Mouse (Mus musculus): Measurements from ENCODE around the gene Uggt2. TPM values are rescaled to one million over a fixed set of nuclear protein-coding genes. Genes with fewer than 3 reads are reported as not detected.

Gene Uggt2
- polyA plus RNA-seq, 1 experiment = 1.6 TPM

DNA sequence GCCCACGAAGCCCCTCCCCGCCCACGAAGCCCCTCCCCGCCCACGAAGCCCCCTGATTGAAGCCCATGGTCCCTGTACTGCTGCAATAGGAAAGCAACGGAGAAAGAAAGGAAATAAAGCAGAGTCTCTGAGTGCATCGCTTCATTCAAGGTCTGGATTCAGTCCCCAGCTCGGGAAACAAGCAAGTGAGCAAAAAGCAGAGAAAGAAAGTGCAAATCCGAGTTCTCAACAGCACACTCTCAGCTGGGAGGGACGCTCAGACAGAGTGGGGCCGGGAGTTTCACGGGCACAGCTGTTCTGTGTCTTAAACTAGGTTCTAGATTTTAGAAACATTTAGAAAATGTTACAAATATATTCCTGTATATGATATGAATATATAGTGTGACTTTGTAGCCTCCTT is 24.4 kb upstream of the Uggt2 start:
- H3K4me1 ChIP-seq (ENCODE audit: control insufficient read depth, insufficient read depth, low read length) = no peaks in the 10 kb centered on the region
- no peak overlapping the region for H3K4me3 ChIP-seq (replicated peaks; ENCODE audit: control insufficient read depth, low read depth, low read length)
- TF ChIP-seq POLR2A (IDR thresholded peaks at IDR 0.05; ENCODE audit: borderline replicate concordance, control insufficient read depth, low read depth, low read length) (no peak), CTCF (IDR thresholded peaks at IDR 0.05; ENCODE audit: control insufficient read depth, insufficient read depth, low read length) (no peak)
- WGBS = 6% methylated on average over 12 of the region's 12 CpGs
- no peak overlapping the region for H3K27ac ChIP-seq (ENCODE audit: control insufficient read depth, insufficient read depth, low read depth, low read length, poor library complexity)

DNA sequence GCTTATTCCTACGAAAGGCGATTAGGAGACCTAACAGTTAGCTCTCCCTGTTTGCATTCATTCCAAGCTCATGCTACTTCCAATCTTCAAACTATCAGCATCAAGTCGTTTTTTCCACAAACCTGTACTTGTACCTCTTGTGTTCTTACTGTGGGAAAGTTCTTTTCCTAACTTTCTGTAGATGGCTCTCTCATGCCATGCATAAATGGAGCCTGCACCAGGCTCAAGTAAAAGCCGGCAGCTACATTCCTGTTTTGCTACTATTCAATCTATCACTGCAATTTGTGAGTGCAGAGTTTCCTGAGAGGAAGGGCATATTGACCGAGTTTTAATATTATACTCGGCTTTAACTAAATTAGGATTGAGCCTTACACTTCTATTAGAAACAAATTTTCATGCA is 13.3 kb upstream of the Uggt2 start:
- no peak for TF ChIP-seq POLR2A (IDR thresholded peaks at IDR 0.05; ENCODE audit: borderline replicate concordance, control insufficient read depth, low read depth, low read length)
- TF ChIP-seq CTCF (IDR thresholded peaks at IDR 0.05; ENCODE audit: control insufficient read depth, insufficient read depth, low read length) = no peak
- 61% methylated on average over 6 of the region's 6 CpGs for WGBS
- H3K4me3 ChIP-seq (replicated peaks; ENCODE audit: control insufficient read depth, low read depth, low read length) = no peak overlapping the region
- no peak overlapping the region for H3K27ac ChIP-seq (ENCODE audit: control insufficient read depth, insufficient read depth, low read depth, low read length, poor library complexity)
- H3K4me1 ChIP-seq (ENCODE audit: control insufficient read depth, insufficient read depth, low read length) = no peaks in the 10 kb centered on the region

DNA sequence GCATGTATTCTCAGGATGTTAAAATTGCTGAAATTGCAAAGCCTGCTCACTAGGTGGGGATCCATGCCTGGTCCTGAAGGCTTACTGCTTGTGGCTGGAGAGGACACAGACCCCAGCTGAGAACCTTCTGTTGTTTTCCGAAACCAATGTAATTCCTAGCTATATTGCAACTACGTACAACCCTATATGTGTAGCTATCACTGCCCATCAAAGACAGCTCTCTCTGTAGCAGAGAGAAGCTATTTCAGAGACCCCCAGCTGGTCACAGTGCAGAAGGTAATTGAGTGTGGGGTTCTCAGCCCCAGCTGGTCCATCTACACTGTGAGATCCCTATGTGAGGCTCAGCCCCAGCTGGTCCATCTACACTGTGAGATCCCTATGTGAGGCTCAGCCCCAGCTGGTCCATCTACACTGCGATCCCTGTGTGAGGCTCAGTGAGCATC is 10.6 kb upstream of the Uggt2 start:
- no peak for TF ChIP-seq CTCF (IDR thresholded peaks at IDR 0.05; ENCODE audit: control insufficient read depth, insufficient read depth, low read length)
- TF ChIP-seq POLR2A (IDR thresholded peaks at IDR 0.05; ENCODE audit: borderline replicate concordance, control insufficient read depth, low read depth, low read length) = no peak
- Histone ChIP-seq H3K4me1 (ENCODE audit: control insufficient read depth, insufficient read depth, low read length) (no peaks in the 10 kb centered on the region), H3K4me3 (replicated peaks; ENCODE audit: control insufficient read depth, low read depth, low read length) (no peak overlapping the region), H3K27ac (ENCODE audit: control insufficient read depth, insufficient read depth, low read depth, low read length, poor library complexity) (no peak overlapping the region)
- 86% methylated on average over 3 of the region's 3 CpGs for WGBS

DNA sequence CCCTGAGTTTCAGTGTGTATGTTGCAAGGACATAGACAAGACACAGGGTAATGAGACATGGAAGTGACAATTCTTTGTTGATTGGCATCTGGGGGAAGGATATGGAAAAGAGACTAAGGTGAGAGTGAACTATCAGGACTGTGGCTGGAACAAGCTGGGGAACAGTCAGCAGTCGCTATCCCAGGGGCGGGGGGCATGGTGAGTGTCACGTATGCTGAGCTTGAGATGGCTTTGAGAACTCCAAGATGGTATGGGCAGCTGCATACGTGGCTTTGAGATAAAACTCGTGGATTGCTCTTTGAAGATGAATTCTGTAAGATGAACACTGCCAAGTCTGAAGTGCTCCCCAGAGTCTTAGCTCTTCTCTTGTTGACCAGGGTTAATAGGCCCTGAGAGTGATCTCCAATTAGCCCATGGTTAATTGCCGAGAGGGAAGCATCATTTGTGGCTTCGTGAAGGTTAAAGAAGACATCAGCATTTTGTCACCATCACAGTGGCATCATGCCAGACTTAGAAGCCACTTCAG is 9.6 kb upstream of the Uggt2 start:
- TF ChIP-seq POLR2A (IDR thresholded peaks at IDR 0.05; ENCODE audit: borderline replicate concordance, control insufficient read depth, low read depth, low read length) (no peak), CTCF (IDR thresholded peaks at IDR 0.05; ENCODE audit: control insufficient read depth, insufficient read depth, low read length) (no peak)
- H3K4me3 ChIP-seq (replicated peaks; ENCODE audit: control insufficient read depth, low read depth, low read length) = no peak overlapping the region

DNA sequence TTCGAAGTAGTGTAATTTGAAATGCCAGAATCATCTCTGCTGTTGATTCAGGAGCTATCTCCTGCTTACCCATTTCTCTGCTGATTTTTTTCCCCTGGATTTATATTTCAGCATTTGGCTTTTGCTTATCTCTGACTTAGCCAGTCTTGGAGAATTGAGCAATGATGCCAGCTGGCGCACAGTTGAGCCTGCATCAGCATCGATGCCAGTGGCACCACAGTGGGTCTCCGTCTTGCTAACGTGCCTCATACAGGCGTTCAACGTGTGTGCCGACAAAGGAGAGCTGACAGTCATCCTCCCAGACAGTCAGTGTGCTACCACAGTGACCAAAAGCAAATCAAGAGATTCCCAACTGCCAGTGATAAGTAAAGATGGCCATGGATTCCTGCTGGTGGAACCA is 8.4 kb upstream of the Uggt2 start:
- H3K4me3 ChIP-seq (replicated peaks; ENCODE audit: control insufficient read depth, low read depth, low read length) = no peak overlapping the region
- no peaks in the 10 kb centered on the region for H3K4me1 ChIP-seq (ENCODE audit: control insufficient read depth, insufficient read depth, low read length)
- no peak overlapping the region for H3K27ac ChIP-seq (ENCODE audit: control insufficient read depth, insufficient read depth, low read depth, low read length, poor library complexity)
- no peak for TF ChIP-seq CTCF (IDR thresholded peaks at IDR 0.05; ENCODE audit: control insufficient read depth, insufficient read depth, low read length)
- WGBS = 87% methylated on average over 8 of the region's 8 CpGs

More for the DNA sequence above, 9.6 kb upstream of the Uggt2 start:
- Histone ChIP-seq H3K4me1 (ENCODE audit: control insufficient read depth, insufficient read depth, low read length) (no peaks in the 10 kb centered on the region), H3K27ac (ENCODE audit: control insufficient read depth, insufficient read depth, low read depth, low read length, poor library complexity) (no peak overlapping the region)
- 71% methylated on average over 7 of the region's 7 CpGs for WGBS

DNA sequence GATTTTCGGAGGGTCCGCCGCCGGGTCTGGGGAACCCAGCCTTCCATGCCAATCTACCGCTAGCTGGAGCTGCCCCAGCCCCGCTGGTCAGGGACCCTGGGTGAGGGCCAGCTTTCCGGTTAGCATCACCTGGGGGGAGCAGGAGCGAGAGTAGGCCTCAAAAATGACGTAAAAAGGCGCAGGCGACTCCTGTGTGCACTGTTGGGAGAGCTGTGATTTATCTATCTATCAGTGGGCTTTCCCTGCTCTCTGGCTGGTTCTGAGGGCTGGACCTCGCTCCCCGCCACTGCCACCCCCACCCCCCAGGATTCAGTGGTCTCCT is 301 bp upstream of the Uggt2 start:
- no peak overlapping the region for H3K27ac ChIP-seq (ENCODE audit: control insufficient read depth, insufficient read depth, low read depth, low read length, poor library complexity)
- H3K4me3 ChIP-seq (replicated peaks; ENCODE audit: control insufficient read depth, low read depth, low read length) = no peak overlapping the region
- WGBS = 18% methylated on average over 13 of the region's 13 CpGs

DNA sequence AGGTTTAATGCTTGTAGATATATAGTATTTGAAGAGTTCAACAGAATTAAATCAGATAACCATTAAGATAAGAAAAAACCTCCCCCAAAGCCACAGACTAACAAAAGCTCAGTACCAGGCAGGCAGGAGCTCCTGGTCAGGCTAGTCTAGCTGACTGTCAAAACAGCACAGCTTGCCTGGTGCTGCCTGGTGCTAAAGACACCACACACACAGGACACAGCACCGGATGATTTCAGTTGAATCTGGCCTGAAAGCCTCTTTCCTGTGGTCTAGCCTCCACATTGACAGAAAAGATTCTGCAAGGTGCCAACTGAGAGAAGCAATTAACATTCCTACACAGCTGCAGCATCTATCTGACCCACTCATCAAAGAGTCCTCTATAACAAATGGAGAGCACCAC is 37.4 kb downstream of the Uggt2 start:
- Histone ChIP-seq H3K4me3 (replicated peaks; ENCODE audit: control insufficient read depth, low read depth, low read length) (no peak overlapping the region), H3K4me1 (ENCODE audit: control insufficient read depth, insufficient read depth, low read length) (no peaks in the 10 kb centered on the region), H3K27ac (ENCODE audit: control insufficient read depth, insufficient read depth, low read depth, low read length, poor library complexity) (no peak overlapping the region)
- no peak for TF ChIP-seq POLR2A (IDR thresholded peaks at IDR 0.05; ENCODE audit: borderline replicate concordance, control insufficient read depth, low read depth, low read length)
- 56% methylated on average over 1 of the region's 1 CpGs for WGBS

More for the DNA sequence above, 301 bp upstream of the Uggt2 start:
- TF ChIP-seq POLR2A (IDR thresholded peaks at IDR 0.05; ENCODE audit: borderline replicate concordance, control insufficient read depth, low read depth, low read length) (no peak), CTCF (IDR thresholded peaks at IDR 0.05; ENCODE audit: control insufficient read depth, insufficient read depth, low read length) (no peak)
- H3K4me1 ChIP-seq (ENCODE audit: control insufficient read depth, insufficient read depth, low read length) = no peaks in the 10 kb centered on the region

DNA sequence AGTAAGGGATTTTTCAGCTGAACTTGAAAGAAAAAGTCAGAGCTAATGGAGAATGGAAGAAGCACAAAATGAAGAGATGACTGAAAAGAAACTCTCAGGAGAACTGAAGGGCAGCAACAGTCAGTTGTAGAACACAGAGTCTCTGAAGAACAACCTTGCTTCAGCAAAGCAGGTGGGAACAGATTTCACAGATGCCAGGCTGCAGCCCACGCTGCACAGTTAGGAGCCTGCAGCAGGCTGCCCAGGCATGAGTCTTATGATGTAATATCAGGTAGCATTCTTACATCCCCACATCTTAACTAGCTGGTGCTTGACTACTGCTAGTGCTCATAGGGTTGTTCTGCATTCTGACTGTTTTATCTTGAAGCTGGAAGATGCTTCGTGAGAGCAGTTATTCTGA is 38.5 kb downstream of the Uggt2 start:
- WGBS = 87% methylated on average over 2 of the region's 2 CpGs
- Histone ChIP-seq H3K4me3 (replicated peaks; ENCODE audit: control insufficient read depth, low read depth, low read length) (no peak overlapping the region), H3K27ac (ENCODE audit: control insufficient read depth, insufficient read depth, low read depth, low read length, poor library complexity) (no peak overlapping the region), H3K4me1 (ENCODE audit: control insufficient read depth, insufficient read depth, low read length) (no peaks in the 10 kb centered on the region)
- TF ChIP-seq POLR2A (IDR thresholded peaks at IDR 0.05; ENCODE audit: borderline replicate concordance, control insufficient read depth, low read depth, low read length) (no peak), CTCF (IDR thresholded peaks at IDR 0.05; ENCODE audit: control insufficient read depth, insufficient read depth, low read length) (no peak)

DNA sequence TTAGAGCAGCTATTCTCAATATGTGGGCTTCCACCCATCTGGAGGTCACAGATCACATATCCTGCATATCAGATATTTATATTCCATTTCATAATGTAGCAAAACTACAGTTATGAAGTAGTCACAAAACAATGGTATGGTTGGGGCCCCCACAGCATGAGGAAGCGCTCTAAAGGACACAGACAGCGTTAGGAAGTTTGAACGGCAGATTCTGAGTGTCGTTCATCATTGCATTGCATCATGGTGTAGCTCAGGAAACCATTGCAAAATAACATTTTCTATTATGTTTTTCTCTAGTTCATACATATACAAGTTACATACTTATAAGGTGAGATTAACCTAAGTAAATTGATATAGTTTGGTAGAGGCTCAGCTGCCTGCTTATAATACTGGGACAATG is 42.2 kb downstream of the Uggt2 start:
- no peak for TF ChIP-seq POLR2A (IDR thresholded peaks at IDR 0.05; ENCODE audit: borderline replicate concordance, control insufficient read depth, low read depth, low read length)
- no peak for TF ChIP-seq CTCF (IDR thresholded peaks at IDR 0.05; ENCODE audit: control insufficient read depth, insufficient read depth, low read length)
- H3K4me1 ChIP-seq (ENCODE audit: control insufficient read depth, insufficient read depth, low read length) = peaks cover under 1% of the 10 kb centered on the region; the same call in 1 of the 2 replicates
- no peak overlapping the region for H3K4me3 ChIP-seq (replicated peaks; ENCODE audit: control insufficient read depth, low read depth, low read length)
- H3K27ac ChIP-seq (ENCODE audit: control insufficient read depth, insufficient read depth, low read depth, low read length, poor library complexity) = no peak overlapping the region
- WGBS = 38% methylated on average over 4 of the region's 4 CpGs
